Mouse (Mus musculus) spleen, postnatal 14 days (tissue): ENCODE measurements around the gene 1700037H04Rik.

Experiments
- DNase-seq, 2 experiments: peaks; one replicate each; pipeline ENCODE4 v3.0.0; 2021 to 2022; ENCODE audit warnings: low spot score in 2 of 2

Gene 1700037H04Rik

GRCm38 (mm10) chr2:131146193-131147042, 13.5 kb downstream of the 1700037H04Rik start:
- no peak for DNase-seq

GRCm38 (mm10) chr2:131145536-131145935, 14.3 kb downstream of the 1700037H04Rik start:
- DNase-seq, result no peak

- no peak for DNase-seq
Measured at GRCm38 (mm10) chr2:131145121-131145520, 14.8 kb downstream of the 1700037H04Rik start.

- no peak for DNase-seq
Measured at GRCm38 (mm10) chr2:131143007-131143780, 16.7 kb downstream of the 1700037H04Rik start.

GRCm38 (mm10) chr2:131142592-131142991, 17.3 kb downstream of the 1700037H04Rik start:
- DNase-seq, result peak; percentile 71 to 83

- no peak for DNase-seq
Measured at GRCm38 (mm10) chr2:131141336-131141986, 18.4 kb downstream of the 1700037H04Rik start.

- no peak for DNase-seq
Measured at GRCm38 (mm10) chr2:131140533-131140905, 19.4 kb downstream of the 1700037H04Rik start.

- DNase-seq, result no peak
Measured at GRCm38 (mm10) chr2:131139886-131140532, 19.9 kb downstream of the 1700037H04Rik start.

GRCm38 (mm10) chr2:131139287-131139686, 20.6 kb downstream of the 1700037H04Rik start:
- no peak for DNase-seq

- DNase-seq, result no peak
Measured at GRCm38 (mm10) chr2:131138760-131139159, 21.1 kb downstream of the 1700037H04Rik start.

- no peak for DNase-seq
Measured at GRCm38 (mm10) chr2:131138296-131138695, 21.6 kb downstream of the 1700037H04Rik start.

GRCm38 (mm10) chr2:131135521-131136139, 24.3 kb downstream of the 1700037H04Rik start:
- peak; percentile 43 to 50 for DNase-seq

GRCm38 (mm10) chr2:131134826-131135400, 25.0 kb downstream of the 1700037H04Rik start:
- no peak for DNase-seq

- DNase-seq, result no peak
Measured at GRCm38 (mm10) chr2:131134381-131134780, 25.5 kb downstream of the 1700037H04Rik start.

- DNase-seq, result no peak
Measured at GRCm38 (mm10) chr2:131132930-131133547, 26.8 kb downstream of the 1700037H04Rik start, which contains the start of gene Gm11037. Gene Gm11037, plus strand, starts transcription at chr2:131133497.

- DNase-seq, result no peak
Measured at GRCm38 (mm10) chr2:131132111-131132888, 27.6 kb downstream of the 1700037H04Rik start.

- DNase-seq, result no peak
Measured at GRCm38 (mm10) chr2:131130849-131131248, 29.0 kb downstream of the 1700037H04Rik start.

- no peak for DNase-seq
Measured at GRCm38 (mm10) chr2:131129836-131130235, 30.0 kb downstream of the 1700037H04Rik start.

- DNase-seq, result no peak
Measured at GRCm38 (mm10) chr2:131128636-131129157, 31.2 kb downstream of the 1700037H04Rik start.
